Mouse (Mus musculus): ENCODE measurements around the gene Henmt1.

Gene Henmt1

DNA sequence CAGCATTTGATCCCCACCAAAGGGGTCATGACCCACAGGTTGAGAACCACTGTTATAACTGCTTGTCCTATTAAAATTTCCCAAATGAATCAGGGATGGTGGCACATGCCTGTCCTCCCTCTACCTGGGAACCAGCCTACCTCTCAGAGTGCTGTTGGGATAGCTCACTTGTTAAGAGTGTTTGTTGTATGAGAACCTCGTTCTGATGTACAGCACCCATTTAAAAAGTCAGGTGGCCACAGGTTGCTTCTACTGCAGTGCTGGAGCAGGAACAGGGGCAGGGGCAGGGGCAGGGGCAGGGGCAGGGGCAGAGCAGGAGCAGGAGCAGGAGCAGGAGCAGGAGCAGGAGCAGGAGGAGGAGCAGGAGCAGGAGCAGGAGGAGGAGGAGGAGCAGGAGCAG is 59.5 kb downstream of the Henmt1 start:
- no peak for DNase-seq

DNA sequence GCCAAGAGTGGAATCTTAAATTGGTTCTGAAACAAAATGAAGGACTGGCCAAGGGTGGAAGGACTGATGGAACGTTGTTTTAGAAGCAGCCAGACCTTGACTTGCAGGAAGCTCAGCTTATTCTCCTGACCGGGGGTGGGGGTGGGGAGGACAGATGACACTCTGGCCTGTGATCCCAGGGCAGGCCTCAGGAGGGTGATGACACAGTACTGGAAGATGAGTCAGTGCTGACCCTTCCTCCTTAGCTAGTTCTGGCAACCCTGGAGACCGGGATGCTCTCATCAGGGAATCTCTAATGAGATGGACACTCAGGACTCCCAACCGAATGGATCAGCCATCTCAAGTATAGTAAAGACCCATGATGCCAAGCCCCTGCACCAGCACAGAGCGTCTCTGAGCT is 66.1 kb downstream of the Henmt1 start:
- DNase-seq: no peak

DNA sequence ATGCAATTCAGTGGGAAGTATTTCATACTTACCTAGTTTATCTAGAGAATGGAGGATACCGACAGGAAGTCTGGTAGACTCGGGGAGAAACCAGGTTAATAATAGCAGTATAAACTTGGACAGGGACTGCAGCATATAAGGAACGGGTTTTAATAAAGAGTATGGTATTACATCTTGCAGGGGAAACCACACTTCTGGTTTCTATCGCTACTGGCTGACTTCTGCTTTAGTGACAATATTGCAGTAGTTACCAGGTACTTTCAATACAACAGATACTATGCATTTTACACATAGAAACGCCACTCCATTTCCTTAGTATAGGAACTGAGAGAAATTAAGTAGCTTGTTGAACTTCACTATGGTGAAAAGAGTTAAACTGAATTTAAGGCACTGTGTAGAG is 68.5 kb downstream of the Henmt1 start:
- no peak for DNase-seq
